Mouse (Mus musculus): ENCODE measurements around the gene Sftpd. TPM values are rescaled to one million over a fixed set of nuclear protein-coding genes. Genes with fewer than 3 reads are reported as not detected.

Gene Sftpd
- not detected for polyA plus RNA-seq (2015; fragmentation: Illumina TruSeq; extraction: RNeasy Lipid Tissue Mini Kit (QIAGEN cat#74804); ENCODE audit: insufficient read depth, low replicate concordance)

DNA sequence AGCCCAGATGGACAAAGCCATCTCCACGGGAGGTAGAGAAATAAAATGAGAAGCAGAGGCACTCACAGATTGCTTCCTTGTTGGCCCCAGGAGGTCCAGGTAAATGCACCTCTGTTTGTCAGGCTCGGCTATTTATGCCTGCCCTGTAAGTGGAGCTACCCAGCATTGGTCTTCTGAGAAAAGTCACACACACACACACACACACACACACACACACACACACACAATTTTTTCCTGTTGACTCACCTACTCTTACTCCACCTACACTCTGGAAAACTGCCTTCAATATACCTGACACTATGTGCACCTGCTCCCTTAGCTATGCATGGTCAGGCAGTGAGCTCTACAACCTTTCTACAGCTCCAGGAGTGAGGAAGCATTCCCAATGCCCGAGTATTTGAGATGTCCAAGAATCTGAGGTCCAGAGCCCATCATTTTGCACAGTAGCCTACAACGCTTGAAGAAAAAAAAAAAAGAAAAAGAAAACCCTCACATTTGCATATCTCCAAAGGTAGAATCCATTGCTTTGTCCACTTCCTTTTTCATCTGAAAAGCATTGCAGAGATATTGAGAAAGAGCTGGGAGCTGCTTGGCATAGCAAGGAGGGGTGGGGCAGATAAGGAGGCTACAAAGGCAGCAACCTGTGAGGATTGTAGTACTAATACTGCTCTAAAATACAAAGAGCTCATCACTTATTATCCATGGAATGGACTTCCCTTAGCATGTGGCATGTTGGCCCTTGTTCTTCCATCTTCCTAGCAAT lies at the start of gene Sftpd:
Sftpd (minus strand) TSS at position 91 of the 763 bp plus-strand sequence.

DNA sequence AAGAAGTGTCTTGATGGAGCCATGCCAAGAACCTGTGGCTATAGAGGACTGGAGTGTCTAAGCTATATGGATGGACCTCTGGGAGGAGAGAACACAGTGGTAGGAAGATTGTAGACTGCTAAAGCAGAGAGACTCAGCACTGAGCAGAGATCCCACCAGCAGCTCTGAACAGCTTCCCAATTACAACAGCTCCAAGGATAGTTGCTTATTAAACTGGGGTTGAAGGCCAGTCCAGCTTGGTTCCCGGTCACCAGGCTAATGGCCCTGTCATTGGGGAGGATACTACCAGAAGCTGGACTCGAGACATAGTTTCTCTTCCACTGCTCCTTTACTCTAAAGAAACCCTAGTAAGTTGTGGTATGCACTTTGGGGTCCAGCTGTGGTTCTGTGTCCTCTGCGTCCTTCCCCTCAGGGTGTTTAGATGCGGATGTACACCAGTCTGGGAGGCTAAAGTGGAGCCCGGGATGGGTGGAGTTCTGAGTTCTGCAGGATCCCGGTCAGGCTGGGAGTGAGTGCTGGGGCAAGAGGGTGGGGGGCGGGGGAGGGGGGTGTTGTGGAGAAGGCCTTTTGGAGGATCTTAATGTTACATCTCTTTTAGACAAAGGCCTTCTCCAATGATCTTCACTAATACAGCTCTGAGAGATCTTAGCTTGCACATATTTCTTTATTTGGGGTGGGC lies 33.6 kb downstream of the Sftpd start, which contains the start of gene Mbl1:
Mbl1 (plus strand) TSS at position 239 of the 679 bp plus-strand sequence.

DNA sequence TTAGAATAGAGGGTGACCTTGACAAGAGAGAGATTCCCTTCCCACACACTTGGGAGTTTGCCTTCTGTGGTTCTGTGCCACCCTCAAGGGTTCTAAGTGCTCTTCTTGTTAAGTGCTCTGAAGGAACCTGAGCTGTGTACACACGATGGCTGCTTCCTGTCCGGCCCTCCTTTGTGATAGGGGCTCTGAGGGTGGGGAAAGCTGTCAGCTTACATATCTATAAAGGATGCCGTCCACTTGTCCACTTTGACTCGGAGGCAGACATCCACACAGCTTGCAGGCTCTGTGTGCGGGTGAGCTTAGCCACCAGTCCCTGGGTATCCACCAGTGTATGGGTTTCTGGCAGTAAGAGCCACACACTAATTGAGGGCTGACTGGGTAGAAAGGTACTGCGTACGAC lies 53.4 kb downstream of the Sftpd start, which contains the start of gene Sftpa1:
Sftpa1 (plus strand) TSS at position 243 of the 400 bp plus-strand sequence.

Other genes starting within 250 kb of the Sftpd start
- gene Tspan14, start 218.3 kb downstream of the Sftpd start, polyA plus RNA-seq (2015; fragmentation: Illumina TruSeq; extraction: RNeasy Lipid Tissue Mini Kit (QIAGEN cat#74804); ENCODE audit: insufficient read depth, low replicate concordance) = 57.4 TPM
- gene Fam213a, start 171.4 kb downstream of the Sftpd start, polyA plus RNA-seq (2015; fragmentation: Illumina TruSeq; extraction: RNeasy Lipid Tissue Mini Kit (QIAGEN cat#74804); ENCODE audit: insufficient read depth, low replicate concordance) = 52.2 TPM
- not detected for gene Dydc2, start 115.9 kb downstream of the Sftpd start, polyA plus RNA-seq (2015; fragmentation: Illumina TruSeq; extraction: RNeasy Lipid Tissue Mini Kit (QIAGEN cat#74804); ENCODE audit: insufficient read depth, low replicate concordance)
- gene Dydc1, start 112.2 kb downstream of the Sftpd start, polyA plus RNA-seq (2015; fragmentation: Illumina TruSeq; extraction: RNeasy Lipid Tissue Mini Kit (QIAGEN cat#74804); ENCODE audit: insufficient read depth, low replicate concordance) = not detected
- gene Mat1a, start 80.1 kb downstream of the Sftpd start, polyA plus RNA-seq (2015; fragmentation: Illumina TruSeq; extraction: RNeasy Lipid Tissue Mini Kit (QIAGEN cat#74804); ENCODE audit: insufficient read depth, low replicate concordance) = not detected
- gene Sftpa1, start 53.4 kb downstream of the Sftpd start, polyA plus RNA-seq (2015; fragmentation: Illumina TruSeq; extraction: RNeasy Lipid Tissue Mini Kit (QIAGEN cat#74804); ENCODE audit: insufficient read depth, low replicate concordance) = not detected
- gene Mbl1, start 33.7 kb downstream of the Sftpd start, polyA plus RNA-seq (2015; fragmentation: Illumina TruSeq; extraction: RNeasy Lipid Tissue Mini Kit (QIAGEN cat#74804); ENCODE audit: insufficient read depth, low replicate concordance) = not detected
- gene Gm2832, start 93.7 kb upstream of the Sftpd start, polyA plus RNA-seq (2015; fragmentation: Illumina TruSeq; extraction: RNeasy Lipid Tissue Mini Kit (QIAGEN cat#74804); ENCODE audit: insufficient read depth, low replicate concordance) = not detected
- not detected for gene Gm5798, start 163.5 kb upstream of the Sftpd start, polyA plus RNA-seq (2015; fragmentation: Illumina TruSeq; extraction: RNeasy Lipid Tissue Mini Kit (QIAGEN cat#74804); ENCODE audit: insufficient read depth, low replicate concordance)
- gene Gm7945, start 201.2 kb upstream of the Sftpd start, polyA plus RNA-seq (2015; fragmentation: Illumina TruSeq; extraction: RNeasy Lipid Tissue Mini Kit (QIAGEN cat#74804); ENCODE audit: insufficient read depth, low replicate concordance) = not detected
- not detected for gene Gm6482, start 223.1 kb upstream of the Sftpd start, polyA plus RNA-seq (2015; fragmentation: Illumina TruSeq; extraction: RNeasy Lipid Tissue Mini Kit (QIAGEN cat#74804); ENCODE audit: insufficient read depth, low replicate concordance)

Data from spleen, adult 10 weeks (tissue).